In genomic region chr17:42602829-42603784, GRCm38 (mm10) we compare ENCODE assay signal across 9 mouse cellular contexts. TPM values are rescaled to one million over a fixed set of nuclear protein-coding genes. Genes with fewer than 3 reads are reported as not detected.
A peak's percentile ranks its signal among the peaks of the same experiment; 100 is the strongest.
DNase-seq lines count a peak whose midpoint lies in the region; ATAC-seq and TF ChIP-seq lines count a peak whose summit lies in the region.
"Had no signal": no experiment of that assay in that cellular context is flagged by ENCODE, and none has a peak within 500 bp of the region (broad histone marks: within the 10 kb centered on the region; RNA-seq: fewer than 3 reads in every experiment).

No protein-coding gene starts in this region.

- H3K27me3 ChIP-seq in ES-Bruce4 (ENCODE audit: control insufficient read depth, insufficient read depth, low read length, poor library complexity, severe bottlenecking): no peaks in the 10 kb centered on the region
- no peaks in the 10 kb centered on the region for H3K27me3 ChIP-seq in forebrain, embryonic 11.5 days (ENCODE audit: control insufficient read depth, insufficient read depth, low read length)
- no peaks in the 10 kb centered on the region for H3K27me3 ChIP-seq in liver, embryonic 14.5 days (ENCODE audit: control insufficient read depth, insufficient read depth, low read length)

- no peak overlapping the region for H3K4me2 ChIP-seq in forebrain, embryonic 11.5 days (ENCODE audit: low read depth, low read length, severe bottlenecking)
- H3K4me2 ChIP-seq in liver, embryonic 14.5 days (ENCODE audit: low read depth): no peak overlapping the region

- TF ChIP-seq EP300 in ES-Bruce4 (IDR thresholded peaks at IDR 0.05; ENCODE audit: insufficient read depth, low read depth, low read length): no peak
- TF ChIP-seq EP300 in liver, embryonic 14.5 days (IDR thresholded peaks at IDR 0.05; ENCODE audit: low read depth): no peak

- H3K4me3 ChIP-seq in ES-Bruce4 (ENCODE audit: low read depth, low read length): no peak overlapping the region
- H3K4me3 ChIP-seq in forebrain, embryonic 11.5 days (ENCODE audit: low read depth, low read length): no peak overlapping the region
- no peak overlapping the region for H3K4me3 ChIP-seq in liver, embryonic 14.5 days (ENCODE audit: insufficient read depth in 1 of 2, low read depth in 2 of 2, low read length in 2 of 2)
- H3K4me3 ChIP-seq in olfactory bulb, adult 2 months (ENCODE audit: insufficient read depth, low read depth, low read length): no peak overlapping the region

- no peak overlapping the region for H3K9ac ChIP-seq in ES-Bruce4 (ENCODE audit: low read depth, poor library complexity, severe bottlenecking)
- H3K9ac ChIP-seq in forebrain, embryonic 11.5 days (ENCODE audit: low read length): no peak overlapping the region
- no peak overlapping the region for H3K9ac ChIP-seq in liver, embryonic 14.5 days (replicated peaks)

- TF ChIP-seq POLR2A in ES-Bruce4 (IDR thresholded peaks at IDR 0.05; ENCODE audit: insufficient read depth, low read length): no peak
- no peak for TF ChIP-seq POLR2A in brain, embryonic 14.5 days (IDR thresholded peaks at IDR 0.05; ENCODE audit: borderline replicate concordance, extremely low read depth, insufficient read depth, insufficient read length, poor library complexity, severe bottlenecking)
- no peak for TF ChIP-seq POLR2A in olfactory bulb, adult 2 months (IDR thresholded peaks at IDR 0.05; ENCODE audit: insufficient read depth, low read depth, low read length)

- DNase-seq in brain, embryonic 14.5 days (ENCODE audit: low read depth): peak; percentile 92
- DNase-seq in forebrain, embryonic 11.5 days (ENCODE audit: low spot score): peak; percentile 90
- DNase-seq in heart, postnatal 10 days: peak; percentile 80 to 83
- peak; percentile 65 to 86 for DNase-seq in kidney, postnatal 36 days
- peak in 2 of 3 experiments; percentile 1 to 2 for DNase-seq in liver, embryonic 14.5 days (ENCODE audit: low read depth in 3 of 3, low spot score in 3 of 3)
- DNase-seq in urinary bladder, adult 2 months (ENCODE audit: low spot score): peak; percentile 36

- ATAC-seq in forebrain, embryonic 11.5 days (replicated peaks; ENCODE audit: low FRiP score): peak; percentile 92
- no peak for ATAC-seq in liver, embryonic 14.5 days (ENCODE audit: insufficient read depth)

- H3K27ac ChIP-seq in ES-Bruce4 (ENCODE audit: insufficient read depth, low read length): no peak overlapping the region
- H3K27ac ChIP-seq in forebrain, embryonic 11.5 days (ENCODE audit: low read depth, low read length): no peak overlapping the region
- H3K27ac ChIP-seq in liver, embryonic 14.5 days: no peak overlapping the region
- no peak overlapping the region for H3K27ac ChIP-seq in olfactory bulb, adult 2 months (ENCODE audit: insufficient read depth, low read depth, low read length)

- 31% methylated on average over 15 of the region's 15 CpGs for WGBS in forebrain, embryonic 11.5 days
- WGBS in liver, embryonic 14.5 days (ENCODE audit: insufficient replicate concordance): 20% methylated on average over 15 of the region's 15 CpGs
- 24% methylated on average over 15 of the region's 15 CpGs for WGBS in olfactory bulb, adult 2 months

- peak; percentile 93 for TF ChIP-seq CTCF in ES-Bruce4 (IDR thresholded peaks at IDR 0.05; ENCODE audit: low read depth, low read length)
- TF ChIP-seq CTCF in brain, embryonic 14.5 days (IDR thresholded peaks at IDR 0.05; ENCODE audit: borderline replicate concordance, extremely low read depth, insufficient read depth, insufficient read length): peak; percentile 99
- TF ChIP-seq CTCF in liver, embryonic 14.5 days (IDR thresholded peaks at IDR 0.05; ENCODE audit: low read depth): peak; percentile 85
- TF ChIP-seq CTCF in olfactory bulb, adult 2 months (IDR thresholded peaks at IDR 0.05; ENCODE audit: insufficient read depth, low read depth, low read length): peak; percentile 94

- H3K36me3 ChIP-seq in ES-Bruce4 (ENCODE audit: control insufficient read depth, insufficient read depth, low read length, poor library complexity, severe bottlenecking): no peaks in the 10 kb centered on the region
- H3K36me3 ChIP-seq in forebrain, embryonic 11.5 days (ENCODE audit: control insufficient read depth, insufficient read depth, low read length): no peaks in the 10 kb centered on the region
- H3K36me3 ChIP-seq in liver, embryonic 14.5 days (replicated peaks; ENCODE audit: control insufficient read depth, insufficient read depth, low read depth): no peaks in the 10 kb centered on the region

- no peaks in the 10 kb centered on the region for H3K4me1 ChIP-seq in ES-Bruce4 (ENCODE audit: control insufficient read depth, insufficient read depth, low read length)
- no peaks in the 10 kb centered on the region for H3K4me1 ChIP-seq in forebrain, embryonic 11.5 days (replicated peaks; ENCODE audit: control insufficient read depth, insufficient read depth, low read length)
- H3K4me1 ChIP-seq in liver, embryonic 14.5 days (replicated peaks; ENCODE audit: control insufficient read depth in 2 of 2, insufficient read depth in 2 of 2, low read length in 1 of 2): no peaks in the 10 kb centered on the region
- H3K4me1 ChIP-seq in olfactory bulb, adult 2 months (ENCODE audit: control insufficient read depth, insufficient read depth, low read length): no peaks in the 10 kb centered on the region

- H3K9me3 ChIP-seq in ES-Bruce4 (replicated peaks; ENCODE audit: control insufficient read depth, insufficient read depth, low read length, poor library complexity, severe bottlenecking): no peaks in the 10 kb centered on the region
- H3K9me3 ChIP-seq in forebrain, embryonic 11.5 days (ENCODE audit: control insufficient read depth, low read length): no peaks in the 10 kb centered on the region
- H3K9me3 ChIP-seq in liver, embryonic 14.5 days (ENCODE audit: control insufficient read depth, low read length): no peaks in the 10 kb centered on the region

- intact Hi-C loops in heart, postnatal 10 days (cut with DNase I): loop anchor here (10.0 kb wide), 1 partner anchor 1628 kb away; no protein-coding TSS in a partner anchor

RNA-seq across cellular contexts. Expression of gene Opn5, which starts 8.1 kb away (rescaled TPM):
- not detected in 2 replicates for polyA plus RNA-seq in ES-Bruce4 (2011; ENCODE audit: insufficient read depth, insufficient read length, low read depth, missing spikeins)
- 0.24 and 0.25 TPM in 2 replicates for polyA plus RNA-seq in brain, embryonic 14.5 days (2012; rRNA removed)
- polyA plus RNA-seq in forebrain, embryonic 11.5 days (2014; fragmentation: Nextera tagmentation; extraction: Ambion mirVana): not detected in 2 replicates
- not detected for total RNA-seq in heart, postnatal 10 days (2021)
- polyA plus RNA-seq in liver, embryonic 14.5 days (2012; rRNA removed): not detected in 2 replicates
- polyA plus RNA-seq in liver, embryonic 14.5 days (2014; fragmentation: Nextera tagmentation; extraction: Ambion mirVana): not detected in 2 replicates
- polyA plus RNA-seq in olfactory bulb, adult 2 months (2012; ENCODE audit: insufficient read depth, insufficient read length, low replicate concordance, missing spikeins): not detected in 2 replicates
- polyA plus RNA-seq in urinary bladder, adult 2 months (2012; rRNA removed): 0.04 TPM in 1 of 2 replicates, not detected in the other
- polyA plus RNA-seq: gonadal fat pad, adult 2 months had no signal

Comparison
In these comparisons a context has a peak if more than half of its experiments do, and no peak if none do; other contexts are left out.
1. DNase-seq: peak in every context shown above with its lines; median percentile 92 in brain, embryonic 14.5 days; 90 in forebrain, embryonic 11.5 days; 82 in heart, postnatal 10 days; 76 in kidney, postnatal 36 days; 36 in urinary bladder, adult 2 months; 2 in liver, embryonic 14.5 days.